Mouse (Mus musculus): ENCODE results near the gene Spata32. TPM values are rescaled to one million over a fixed set of nuclear protein-coding genes. Genes with fewer than 3 reads are reported as not detected.

Spata32 gene
- polyA plus RNA-seq, 1 experiment from 2014 or later = not detected

DNA sequence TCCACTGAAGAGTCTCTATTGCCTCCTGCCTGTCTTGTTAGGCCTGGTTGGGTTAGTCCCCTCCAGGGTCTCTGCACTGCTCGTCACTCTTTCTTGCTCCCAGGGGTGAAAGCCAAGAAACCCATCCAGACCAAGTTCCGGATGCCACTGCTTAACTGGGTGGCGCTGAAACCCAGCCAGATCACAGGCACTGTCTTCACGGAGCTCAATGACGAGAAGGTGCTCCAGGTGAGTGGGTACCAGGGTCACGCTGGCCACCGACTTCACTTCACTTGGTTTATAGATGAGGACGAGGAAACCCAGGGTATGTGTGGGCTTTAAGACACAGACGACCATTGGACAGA is 24.4 kb downstream of the Spata32 start:
- Histone ChIP-seq H3K27ac (ENCODE audit: low read depth, low read length) (no peak overlapping the region), H3K27me3 (replicated peaks; ENCODE audit: control insufficient read depth, insufficient read depth, low read length) (peaks cover 43% of the 10 kb centered on the region), H3K4me3 (ENCODE audit: low read depth, low read length) (no peak overlapping the region), H3K36me3 (ENCODE audit: control insufficient read depth, insufficient read depth) (no peaks in the 10 kb centered on the region), H3K9me3 (ENCODE audit: control insufficient read depth) (no peaks in the 10 kb centered on the region), H3K4me1 (replicated peaks; ENCODE audit: control insufficient read depth, insufficient read depth, low read length) (no peaks in the 10 kb centered on the region), H3K9ac (ENCODE audit: low read depth, low read length) (no peak overlapping the region), H3K4me2 (replicated peaks; ENCODE audit: low read depth) (no peak overlapping the region)
- ATAC-seq = no peak
- 59% methylated on average over 9 of the region's 9 CpGs for WGBS
- no peak for TF ChIP-seq CTCF (IDR thresholded peaks at IDR 0.05; ENCODE audit: low read depth)

DNA sequence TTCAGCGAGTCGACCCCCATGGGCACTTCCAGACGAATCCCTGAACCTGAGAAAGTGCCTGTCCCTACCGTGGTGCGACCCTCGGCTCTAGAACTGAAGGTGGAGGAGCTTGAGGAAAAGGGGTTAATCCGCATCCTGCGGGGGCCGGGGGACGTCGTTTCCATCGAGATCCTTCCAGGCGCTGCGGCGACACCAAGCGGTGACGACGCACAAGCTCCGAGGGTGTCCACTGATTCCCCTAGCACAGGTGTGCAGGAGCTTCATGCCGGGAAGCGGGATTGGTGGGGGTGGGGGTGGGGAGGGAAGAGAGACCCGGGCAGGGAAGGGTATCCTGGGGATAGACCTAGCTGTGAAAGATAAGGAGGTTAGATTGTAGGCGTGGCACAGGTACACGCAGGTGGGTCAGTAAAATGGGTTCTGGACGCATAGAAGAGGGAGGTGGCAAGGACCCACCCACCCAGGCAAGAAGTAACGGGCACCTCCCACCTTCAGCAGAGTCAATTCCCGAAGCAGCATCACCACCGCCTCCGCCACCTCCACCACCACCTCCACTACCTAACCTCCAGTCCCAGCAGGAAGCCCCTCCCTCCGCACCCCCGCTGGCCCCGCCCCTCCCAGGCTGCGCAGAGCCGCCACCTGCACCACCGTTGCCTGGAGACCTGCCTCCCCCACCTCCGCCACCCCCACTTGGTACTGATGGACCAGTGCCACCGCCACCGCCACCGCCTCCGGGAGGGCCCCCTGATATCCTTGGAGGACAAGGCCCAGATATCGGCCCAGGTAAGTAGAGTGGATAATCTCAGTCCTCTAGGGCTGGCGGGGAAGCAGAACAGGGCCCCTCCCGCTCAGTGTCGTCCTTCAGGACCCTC is 25.0 kb downstream of the Spata32 start:
- Histone ChIP-seq H3K36me3 (ENCODE audit: control insufficient read depth, insufficient read depth) (no peaks in the 10 kb centered on the region), H3K4me3 (ENCODE audit: low read depth, low read length) (peak overlapping the region; percentile 18; the same call in 1 of the 2 replicates), H3K9me3 (ENCODE audit: control insufficient read depth) (no peaks in the 10 kb centered on the region), H3K27ac (ENCODE audit: low read depth, low read length) (no peak overlapping the region), H3K27me3 (replicated peaks; ENCODE audit: control insufficient read depth, insufficient read depth, low read length) (peaks cover 38% of the 10 kb centered on the region), H3K4me1 (replicated peaks; ENCODE audit: control insufficient read depth, insufficient read depth, low read length) (no peaks in the 10 kb centered on the region), H3K4me2 (replicated peaks; ENCODE audit: low read depth) (peak overlapping the region; percentile 46), H3K9ac (ENCODE audit: low read depth, low read length) (no peak overlapping the region)
- peak; percentile 68 for TF ChIP-seq CTCF (IDR thresholded peaks at IDR 0.05; ENCODE audit: low read depth)
- 15% methylated on average over 44 of the region's 44 CpGs for WGBS
- ATAC-seq = peak; percentile 26; the same call in 1 of the 2 replicates

DNA sequence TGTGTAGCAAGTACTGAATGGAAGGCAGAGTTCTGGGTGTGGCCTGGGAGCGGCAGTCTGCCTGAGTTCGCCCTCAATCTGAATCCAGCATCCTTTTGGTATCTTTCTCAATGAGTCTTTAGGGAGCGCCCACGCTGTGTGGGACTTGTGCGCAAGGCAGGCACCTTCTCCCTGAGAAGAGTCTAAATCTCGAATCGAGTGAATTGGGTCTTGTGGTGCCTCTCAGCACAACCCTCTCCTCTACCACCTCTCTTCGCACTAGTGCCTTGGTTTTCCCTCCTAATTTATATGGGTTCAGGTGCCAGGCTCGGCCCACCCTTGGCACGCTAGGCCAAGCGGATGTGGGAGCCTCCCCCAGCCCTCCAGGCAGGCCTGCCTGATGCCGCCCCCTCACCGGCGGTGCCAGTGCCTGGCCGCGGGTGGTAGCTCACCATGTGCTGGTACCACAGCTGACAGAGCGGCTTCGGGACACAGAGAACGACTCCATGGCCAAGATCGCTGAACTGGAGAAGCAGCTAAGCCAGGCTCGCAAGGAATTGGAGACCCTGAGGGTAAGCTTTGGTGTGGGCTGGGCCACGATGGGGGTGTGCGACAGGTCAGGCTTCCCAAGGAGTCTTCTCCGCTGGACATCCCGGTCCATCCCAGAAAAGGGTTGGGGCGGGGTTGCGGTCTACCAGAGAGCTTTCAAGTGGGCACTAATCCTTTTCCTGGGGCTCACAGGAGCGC is 25.8 kb downstream of the Spata32 start:
- Histone ChIP-seq H3K9ac (ENCODE audit: low read depth, low read length) (no peak overlapping the region), H3K4me1 (replicated peaks; ENCODE audit: control insufficient read depth, insufficient read depth, low read length) (no peaks in the 10 kb centered on the region), H3K27me3 (replicated peaks; ENCODE audit: control insufficient read depth, insufficient read depth, low read length) (peaks cover 31% of the 10 kb centered on the region), H3K36me3 (ENCODE audit: control insufficient read depth, insufficient read depth) (no peaks in the 10 kb centered on the region), H3K27ac (ENCODE audit: low read depth, low read length) (no peak overlapping the region), H3K4me3 (ENCODE audit: low read depth, low read length) (peak overlapping the region; percentile 18; the same call in 1 of the 2 replicates), H3K4me2 (replicated peaks; ENCODE audit: low read depth) (peak overlapping the region; percentile 46), H3K9me3 (ENCODE audit: control insufficient read depth) (no peaks in the 10 kb centered on the region)
- 35% methylated on average over 28 of the region's 28 CpGs for WGBS
- TF ChIP-seq CTCF (IDR thresholded peaks at IDR 0.05; ENCODE audit: low read depth) = no peak
- ATAC-seq = no peak

DNA sequence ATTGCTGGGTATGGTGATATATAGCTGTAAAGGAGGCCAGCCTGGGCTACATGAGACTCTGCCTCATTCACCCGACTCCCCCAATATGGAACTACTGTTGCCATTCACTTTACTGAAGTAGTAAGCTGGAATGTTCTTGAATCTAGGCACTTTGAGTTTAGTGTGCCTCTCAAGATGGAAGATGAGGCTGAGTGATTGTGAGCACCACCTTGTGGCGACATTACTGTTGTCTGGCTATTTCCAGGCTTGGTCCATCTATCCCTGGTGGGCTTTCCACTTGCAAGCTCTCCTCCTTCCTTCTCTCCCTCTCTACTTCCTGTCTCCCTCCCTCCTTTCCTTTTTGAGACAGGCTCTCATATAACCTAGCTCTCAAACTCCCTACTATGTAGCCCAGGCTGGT is 33.3 kb downstream of the Spata32 start:
- peak; percentile 85 for TF ChIP-seq CTCF (IDR thresholded peaks at IDR 0.05; ENCODE audit: low read depth)
- H3K27ac ChIP-seq (ENCODE audit: low read depth, low read length) = no peak overlapping the region
- ATAC-seq = no peak
- WGBS = 45% methylated on average over 2 of the region's 2 CpGs
- H3K9ac ChIP-seq (ENCODE audit: low read depth, low read length) = no peak overlapping the region
- no peaks in the 10 kb centered on the region for H3K9me3 ChIP-seq (ENCODE audit: control insufficient read depth)
- no peaks in the 10 kb centered on the region for H3K4me1 ChIP-seq (replicated peaks; ENCODE audit: control insufficient read depth, insufficient read depth, low read length)
- no peak overlapping the region for H3K4me3 ChIP-seq (ENCODE audit: low read depth, low read length)
- no peak overlapping the region for H3K4me2 ChIP-seq (replicated peaks; ENCODE audit: low read depth)
- H3K36me3 ChIP-seq (ENCODE audit: control insufficient read depth, insufficient read depth) = no peaks in the 10 kb centered on the region
- no peaks in the 10 kb centered on the region for H3K27me3 ChIP-seq (replicated peaks; ENCODE audit: control insufficient read depth, insufficient read depth, low read length)

DNA sequence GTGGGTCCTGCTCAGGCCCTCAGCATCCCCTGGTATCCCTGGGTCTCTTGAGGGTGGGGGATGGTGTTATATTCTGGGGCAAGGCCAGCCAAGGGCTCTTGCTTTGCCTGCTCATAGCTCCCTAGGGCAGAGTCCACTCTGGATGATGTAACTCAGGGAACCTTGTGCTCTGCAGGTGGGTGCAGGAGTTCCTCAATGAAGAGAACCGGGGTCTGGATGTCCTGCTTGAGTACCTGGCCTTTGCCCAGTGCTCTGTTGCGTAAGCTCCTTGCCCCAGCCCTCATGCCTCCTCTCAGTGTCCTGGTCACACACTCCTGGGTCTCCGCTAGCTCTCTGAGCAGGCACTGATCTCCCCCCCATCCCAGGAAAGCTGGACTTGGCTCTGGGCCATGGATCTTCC is 36.3 kb downstream of the Spata32 start:
- H3K27ac ChIP-seq (ENCODE audit: low read depth, low read length) = no peak overlapping the region
- H3K4me1 ChIP-seq (replicated peaks; ENCODE audit: control insufficient read depth, insufficient read depth, low read length) = no peaks in the 10 kb centered on the region
- H3K4me3 ChIP-seq (ENCODE audit: low read depth, low read length) = no peak overlapping the region
- H3K36me3 ChIP-seq (ENCODE audit: control insufficient read depth, insufficient read depth) = no peaks in the 10 kb centered on the region
- TF ChIP-seq CTCF (IDR thresholded peaks at IDR 0.05; ENCODE audit: low read depth) = no peak
- ATAC-seq = peak; percentile 92
- WGBS = 41% methylated on average over 3 of the region's 3 CpGs
- H3K4me2 ChIP-seq (replicated peaks; ENCODE audit: low read depth) = no peak overlapping the region
- no peaks in the 10 kb centered on the region for H3K27me3 ChIP-seq (replicated peaks; ENCODE audit: control insufficient read depth, insufficient read depth, low read length)
- no peak overlapping the region for H3K9ac ChIP-seq (ENCODE audit: low read depth, low read length)
- H3K9me3 ChIP-seq (ENCODE audit: control insufficient read depth) = no peaks in the 10 kb centered on the region

DNA sequence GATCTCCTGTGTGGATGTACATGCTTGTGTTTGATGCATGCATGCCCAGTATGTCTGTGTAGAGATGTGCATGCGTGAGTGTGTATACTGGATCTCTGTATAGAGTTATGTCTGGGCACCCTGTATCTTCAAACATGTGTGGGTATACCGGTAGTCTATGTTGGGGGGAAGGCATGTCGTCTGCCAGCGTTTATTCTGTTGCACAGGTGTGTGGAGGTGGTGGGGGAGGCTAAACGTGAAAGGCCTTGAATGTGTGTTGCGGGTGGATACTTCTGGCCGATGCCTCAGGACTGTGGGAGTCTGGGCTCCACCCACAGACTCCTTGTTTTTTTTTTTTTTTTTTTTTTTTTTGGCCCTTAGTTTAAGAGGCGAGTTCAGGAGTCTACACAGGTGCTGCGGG is 36.9 kb downstream of the Spata32 start:
- no peak for ATAC-seq
- no peak overlapping the region for H3K27ac ChIP-seq (ENCODE audit: low read depth, low read length)
- H3K36me3 ChIP-seq (ENCODE audit: control insufficient read depth, insufficient read depth) = no peaks in the 10 kb centered on the region
- H3K4me2 ChIP-seq (replicated peaks; ENCODE audit: low read depth) = no peak overlapping the region
- H3K27me3 ChIP-seq (replicated peaks; ENCODE audit: control insufficient read depth, insufficient read depth, low read length) = no peaks in the 10 kb centered on the region
- no peak overlapping the region for H3K4me3 ChIP-seq (ENCODE audit: low read depth, low read length)
- no peak for TF ChIP-seq CTCF (IDR thresholded peaks at IDR 0.05; ENCODE audit: low read depth)
- 72% methylated on average over 9 of the region's 9 CpGs for WGBS
- no peaks in the 10 kb centered on the region for H3K4me1 ChIP-seq (replicated peaks; ENCODE audit: control insufficient read depth, insufficient read depth, low read length)
- no peaks in the 10 kb centered on the region for H3K9me3 ChIP-seq (ENCODE audit: control insufficient read depth)
- H3K9ac ChIP-seq (ENCODE audit: low read depth, low read length) = no peak overlapping the region
